Mouse (Mus musculus): ENCODE data around the gene Doc2a. TPM values are rescaled to one million over a fixed set of nuclear protein-coding genes. Genes with fewer than 3 reads are reported as not detected.

Doc2a gene
- polyA plus RNA-seq, 1 experiment from 2014 or later = not detected

DNA sequence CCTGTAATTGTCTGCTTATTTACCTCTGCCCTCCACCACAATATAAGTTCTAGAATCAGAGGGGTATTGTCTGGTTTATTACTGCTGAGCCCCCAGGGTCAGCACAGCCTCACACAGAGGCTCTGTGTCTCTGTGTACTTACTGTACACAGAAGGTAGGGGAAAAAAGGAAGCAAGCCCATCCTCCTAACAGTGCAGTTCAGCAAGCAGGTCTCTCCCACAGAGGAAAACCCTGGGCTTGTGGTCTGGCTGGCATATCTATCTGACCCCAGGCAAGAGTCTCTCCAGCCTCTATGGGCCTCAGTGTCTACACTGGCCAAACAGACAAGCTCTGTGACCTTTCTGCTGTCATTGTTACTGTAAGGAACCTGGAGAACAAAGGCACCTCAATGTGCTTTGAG is 43.5 kb upstream of the Doc2a start:
- peaks cover 25% of the 10 kb centered on the region for H3K4me1 ChIP-seq (ENCODE audit: control insufficient read depth, low read depth, low read length)
- H3K9me3 ChIP-seq (replicated peaks; ENCODE audit: control insufficient read depth, low read length) = no peaks in the 10 kb centered on the region
- ATAC-seq (ENCODE audit: low read depth) = no peak
- H3K27me3 ChIP-seq (ENCODE audit: control insufficient read depth, insufficient read depth, low read depth, low read length) = no peaks in the 10 kb centered on the region
- no peak overlapping the region for H3K27ac ChIP-seq (ENCODE audit: low read length)
- H3K4me3 ChIP-seq (ENCODE audit: low read depth, low read length) = no peak overlapping the region
- no peaks in the 10 kb centered on the region for H3K36me3 ChIP-seq (ENCODE audit: control insufficient read depth, insufficient read depth)
- H3K9ac ChIP-seq (ENCODE audit: low read depth, low read length) = no peak overlapping the region
- H3K4me2 ChIP-seq (ENCODE audit: low read depth, low read length) = no peak overlapping the region

DNA sequence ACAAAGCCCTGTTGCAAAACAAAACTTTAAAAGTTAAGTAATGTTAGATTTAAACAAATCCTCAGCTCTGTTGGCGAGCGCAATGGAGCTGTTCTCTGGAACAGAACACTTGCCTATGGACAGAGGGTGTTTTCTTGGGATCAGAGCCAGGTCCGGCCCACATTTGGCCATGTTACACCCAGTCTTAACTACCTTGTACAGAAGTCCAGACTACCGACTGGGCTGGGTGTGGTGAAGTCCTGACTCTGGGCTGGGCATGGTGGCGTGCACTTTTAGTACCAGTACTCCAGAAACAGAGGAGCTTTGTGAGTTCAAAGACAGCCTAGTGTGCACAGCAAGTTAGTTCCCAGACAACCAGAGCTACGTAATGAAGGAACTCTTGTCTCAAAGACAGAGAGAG is 40.3 kb upstream of the Doc2a start:
- H3K27me3 ChIP-seq (ENCODE audit: control insufficient read depth, insufficient read depth, low read depth, low read length) = no peaks in the 10 kb centered on the region
- H3K4me2 ChIP-seq (ENCODE audit: low read depth, low read length) = no peak overlapping the region
- no peak overlapping the region for H3K27ac ChIP-seq (ENCODE audit: low read length)
- H3K4me3 ChIP-seq (ENCODE audit: low read depth, low read length) = no peak overlapping the region
- peak; percentile 49 for ATAC-seq (ENCODE audit: low read depth)
- no peaks in the 10 kb centered on the region for H3K9me3 ChIP-seq (replicated peaks; ENCODE audit: control insufficient read depth, low read length)
- H3K4me1 ChIP-seq (ENCODE audit: control insufficient read depth, low read depth, low read length) = peaks cover 24% of the 10 kb centered on the region
- no peaks in the 10 kb centered on the region for H3K36me3 ChIP-seq (ENCODE audit: control insufficient read depth, insufficient read depth)
- no peak overlapping the region for H3K9ac ChIP-seq (ENCODE audit: low read depth, low read length)
- WGBS (ENCODE audit: insufficient replicate concordance) = 60% methylated on average over 6 of the region's 6 CpGs

- no peak for ATAC-seq (ENCODE audit: low read depth)
- Histone ChIP-seq H3K4me1 (ENCODE audit: control insufficient read depth, low read depth, low read length) (peaks cover 24% of the 10 kb centered on the region), H3K9ac (ENCODE audit: low read depth, low read length) (no peak overlapping the region), H3K4me2 (ENCODE audit: low read depth, low read length) (no peak overlapping the region), H3K4me3 (ENCODE audit: low read depth, low read length) (no peak overlapping the region), H3K27me3 (ENCODE audit: control insufficient read depth, insufficient read depth, low read depth, low read length) (no peaks in the 10 kb centered on the region), H3K9me3 (replicated peaks; ENCODE audit: control insufficient read depth, low read length) (no peaks in the 10 kb centered on the region), H3K36me3 (ENCODE audit: control insufficient read depth, insufficient read depth) (no peaks in the 10 kb centered on the region), H3K27ac (ENCODE audit: low read length) (no peak overlapping the region)
- WGBS (ENCODE audit: insufficient replicate concordance) = 72% methylated on average over 4 of the region's 4 CpGs
These were observed 39.8 kb upstream of the Doc2a start for GRCm38 (mm10) chr7:126807405-126807804.

- H3K27ac ChIP-seq (ENCODE audit: low read length) = peak overlapping the region; percentile 55; the same call in 1 of the 2 replicates
These were observed 38.3 kb upstream of the Doc2a start for GRCm38 (mm10) chr7:126808703-126809455.

GRCm38 (mm10) chr7:126809723-126810369 is 37.4 kb upstream of the Doc2a start:
- H3K27ac ChIP-seq (ENCODE audit: low read length) = no peak overlapping the region; the same call in 1 of the 2 replicates
- no peak overlapping the region for H3K9ac ChIP-seq (ENCODE audit: low read depth, low read length)
- H3K27me3 ChIP-seq (ENCODE audit: control insufficient read depth, insufficient read depth, low read depth, low read length) = no peaks in the 10 kb centered on the region

More at GRCm38 (mm10) chr7:126808703-126809455, 38.3 kb upstream of the Doc2a start:
- no peaks in the 10 kb centered on the region for H3K27me3 ChIP-seq (ENCODE audit: control insufficient read depth, insufficient read depth, low read depth, low read length)
- under 1% methylated on average over 43 of the region's 43 CpGs for WGBS (ENCODE audit: insufficient replicate concordance)
- H3K36me3 ChIP-seq (ENCODE audit: control insufficient read depth, insufficient read depth) = no peaks in the 10 kb centered on the region
- H3K4me2 ChIP-seq (ENCODE audit: low read depth, low read length) = peak overlapping the region; percentile 94
- no peaks in the 10 kb centered on the region for H3K9me3 ChIP-seq (replicated peaks; ENCODE audit: control insufficient read depth, low read length)
- peak overlapping the region; percentile 69 for H3K4me3 ChIP-seq (ENCODE audit: low read depth, low read length)
- ATAC-seq (ENCODE audit: low read depth) = peak; percentile 94
- peak overlapping the region; percentile 74 for H3K9ac ChIP-seq (ENCODE audit: low read depth, low read length)
- H3K4me1 ChIP-seq (ENCODE audit: control insufficient read depth, low read depth, low read length) = peaks cover 24% of the 10 kb centered on the region

DNA sequence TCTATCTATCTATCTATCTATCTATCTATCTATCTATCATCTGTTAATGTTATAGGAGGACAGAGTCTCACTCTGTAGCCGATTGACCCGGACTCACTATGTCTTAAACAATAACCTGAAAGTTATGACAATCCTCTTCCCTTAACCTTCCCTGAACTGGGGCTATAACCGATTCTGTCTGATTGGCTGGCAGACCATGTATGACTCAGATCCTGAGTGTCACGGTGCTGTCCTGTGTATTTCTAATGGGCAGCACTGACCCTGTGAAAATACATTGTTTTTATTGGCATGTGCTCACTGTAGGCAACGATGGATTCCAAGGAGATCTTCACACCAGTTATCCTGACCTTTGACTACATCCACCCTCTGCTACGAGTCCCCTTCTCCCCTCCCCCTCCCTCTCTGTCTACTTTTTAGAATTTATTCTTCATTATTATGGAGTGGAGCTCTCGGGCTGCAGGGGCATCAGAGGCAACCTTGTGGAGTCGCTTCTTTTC is 31.4 kb upstream of the Doc2a start:
- no peak for ATAC-seq (ENCODE audit: low read depth)
- Histone ChIP-seq H3K9me3 (replicated peaks; ENCODE audit: control insufficient read depth, low read length) (no peaks in the 10 kb centered on the region), H3K4me3 (ENCODE audit: low read depth, low read length) (no peak overlapping the region), H3K27me3 (ENCODE audit: control insufficient read depth, insufficient read depth, low read depth, low read length) (no peaks in the 10 kb centered on the region), H3K36me3 (ENCODE audit: control insufficient read depth, insufficient read depth) (no peaks in the 10 kb centered on the region), H3K9ac (ENCODE audit: low read depth, low read length) (no peak overlapping the region), H3K4me2 (ENCODE audit: low read depth, low read length) (no peak overlapping the region), H3K4me1 (ENCODE audit: control insufficient read depth, low read depth, low read length) (no peaks in the 10 kb centered on the region), H3K27ac (ENCODE audit: low read length) (no peak overlapping the region)
- WGBS (ENCODE audit: insufficient replicate concordance) = 54% methylated on average over 8 of the region's 8 CpGs

More at GRCm38 (mm10) chr7:126809723-126810369, 37.4 kb upstream of the Doc2a start:
- Histone ChIP-seq H3K4me3 (ENCODE audit: low read depth, low read length) (no peak overlapping the region), H3K4me2 (ENCODE audit: low read depth, low read length) (peak overlapping the region; percentile 94; the same call in 1 of the 2 replicates), H3K9me3 (replicated peaks; ENCODE audit: control insufficient read depth, low read length) (no peaks in the 10 kb centered on the region), H3K4me1 (ENCODE audit: control insufficient read depth, low read depth, low read length) (peaks cover 24% of the 10 kb centered on the region), H3K36me3 (ENCODE audit: control insufficient read depth, insufficient read depth) (no peaks in the 10 kb centered on the region)
- 43% methylated on average over 5 of the region's 5 CpGs for WGBS (ENCODE audit: insufficient replicate concordance)
- no peak for ATAC-seq (ENCODE audit: low read depth)

DNA sequence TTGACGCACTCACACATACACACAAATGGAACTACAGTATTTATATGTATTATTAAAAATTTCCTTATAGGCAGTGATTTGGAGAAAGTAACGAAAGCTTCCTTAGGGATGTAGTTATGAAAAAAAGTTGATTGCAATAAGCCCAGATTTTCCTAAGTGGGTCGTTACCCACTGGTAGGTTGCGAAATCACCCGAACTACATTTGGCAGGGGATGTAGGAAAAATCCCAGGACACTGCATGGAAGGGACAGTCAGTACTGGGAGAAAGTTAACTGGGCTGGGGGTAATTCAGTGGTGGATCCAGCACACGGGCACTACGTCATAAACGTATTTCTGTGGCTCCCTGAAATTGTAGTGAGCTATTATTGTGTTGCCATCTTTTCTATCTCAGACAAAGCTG is 30.7 kb upstream of the Doc2a start:
- Histone ChIP-seq H3K9me3 (replicated peaks; ENCODE audit: control insufficient read depth, low read length) (no peaks in the 10 kb centered on the region), H3K36me3 (ENCODE audit: control insufficient read depth, insufficient read depth) (no peaks in the 10 kb centered on the region), H3K27me3 (ENCODE audit: control insufficient read depth, insufficient read depth, low read depth, low read length) (no peaks in the 10 kb centered on the region), H3K4me1 (ENCODE audit: control insufficient read depth, low read depth, low read length) (no peaks in the 10 kb centered on the region), H3K27ac (ENCODE audit: low read length) (no peak overlapping the region), H3K4me2 (ENCODE audit: low read depth, low read length) (no peak overlapping the region), H3K4me3 (ENCODE audit: low read depth, low read length) (no peak overlapping the region), H3K9ac (ENCODE audit: low read depth, low read length) (no peak overlapping the region)
- ATAC-seq (ENCODE audit: low read depth) = no peak
- 67% methylated on average over 8 of the region's 8 CpGs for WGBS (ENCODE audit: insufficient replicate concordance)

GRCm38 (mm10) chr7:126817595-126817994 is 29.6 kb upstream of the Doc2a start:
- Histone ChIP-seq H3K9me3 (replicated peaks; ENCODE audit: control insufficient read depth, low read length) (no peaks in the 10 kb centered on the region), H3K4me3 (ENCODE audit: low read depth, low read length) (no peak overlapping the region), H3K27me3 (ENCODE audit: control insufficient read depth, insufficient read depth, low read depth, low read length) (peaks cover 5% of the 10 kb centered on the region), H3K4me2 (ENCODE audit: low read depth, low read length) (no peak overlapping the region), H3K27ac (ENCODE audit: low read length) (no peak overlapping the region), H3K4me1 (ENCODE audit: control insufficient read depth, low read depth, low read length) (no peaks in the 10 kb centered on the region), H3K36me3 (ENCODE audit: control insufficient read depth, insufficient read depth) (no peaks in the 10 kb centered on the region), H3K9ac (ENCODE audit: low read depth, low read length) (no peak overlapping the region)
- WGBS (ENCODE audit: insufficient replicate concordance) = 68% methylated on average over 7 of the region's 7 CpGs
- no peak for ATAC-seq (ENCODE audit: low read depth)

GRCm38 (mm10) chr7:126818818-126819217 is 28.4 kb upstream of the Doc2a start:
- Histone ChIP-seq H3K4me1 (ENCODE audit: control insufficient read depth, low read depth, low read length) (no peaks in the 10 kb centered on the region), H3K36me3 (ENCODE audit: control insufficient read depth, insufficient read depth) (no peaks in the 10 kb centered on the region), H3K9me3 (replicated peaks; ENCODE audit: control insufficient read depth, low read length) (no peaks in the 10 kb centered on the region), H3K9ac (ENCODE audit: low read depth, low read length) (no peak overlapping the region), H3K27ac (ENCODE audit: low read length) (no peak overlapping the region), H3K4me3 (ENCODE audit: low read depth, low read length) (no peak overlapping the region), H3K27me3 (ENCODE audit: control insufficient read depth, insufficient read depth, low read depth, low read length) (peaks cover 15% of the 10 kb centered on the region), H3K4me2 (ENCODE audit: low read depth, low read length) (no peak overlapping the region)
- ATAC-seq (ENCODE audit: low read depth) = no peak
- WGBS (ENCODE audit: insufficient replicate concordance) = 15% methylated on average over 1 of the region's 1 CpGs

Data from liver, embryonic 16.5 days (tissue).